Mouse (Mus musculus) ZHBTc4 (cell line): ENCODE measurements around the gene Rnf217.

Experiments
- DNase-seq: peaks from one replicate; pipeline ENCODE4 v3.0.0-alpha.2; 2011; ENCODE audit warnings: low read depth, low spot score

Gene Rnf217

DNA sequence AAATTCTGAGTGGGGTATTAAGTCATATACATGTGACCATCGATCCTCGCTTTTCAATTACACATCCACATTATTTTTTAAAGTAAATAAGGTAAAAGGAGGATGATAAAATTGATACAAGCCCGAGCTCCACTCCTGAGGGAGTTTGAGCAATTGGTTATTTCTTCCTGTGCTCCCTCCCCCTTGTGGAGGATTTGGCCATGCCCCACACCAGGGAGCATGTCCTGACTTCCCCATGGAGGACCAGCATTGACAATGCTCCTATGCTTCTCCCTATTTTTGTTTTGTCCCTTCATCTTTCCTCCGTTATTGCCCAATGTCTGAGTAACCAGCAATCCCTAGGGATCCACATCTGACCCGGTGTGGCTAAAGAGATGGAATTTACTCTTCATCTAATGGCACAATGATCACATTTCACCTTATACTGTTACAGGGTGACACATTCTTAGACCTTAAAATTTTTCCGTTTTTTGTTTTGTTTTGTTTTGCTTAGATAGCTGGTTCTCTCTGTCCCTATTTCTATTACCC is 53.5 kb downstream of the Rnf217 start:
- DNase-seq = no peak

DNA sequence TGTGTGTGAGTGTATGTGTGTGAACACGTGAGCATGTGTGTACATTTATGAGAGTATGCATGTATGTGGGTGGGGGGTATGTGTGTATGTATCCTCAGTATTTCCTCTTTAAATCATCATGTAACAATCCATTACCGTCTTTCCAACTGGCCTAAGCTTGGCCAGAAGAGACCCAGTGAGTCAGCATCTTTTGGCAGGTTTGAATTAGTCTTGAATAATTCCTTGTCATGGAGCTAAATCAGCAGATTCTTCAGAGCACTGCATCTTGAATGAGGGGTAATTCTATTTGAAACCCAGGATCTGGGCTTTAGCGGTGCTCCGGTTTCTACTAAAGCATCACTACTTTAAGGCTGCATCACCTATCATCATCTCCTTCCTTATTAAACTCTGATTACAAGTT is 55.7 kb downstream of the Rnf217 start:
- DNase-seq = no peak

DNA sequence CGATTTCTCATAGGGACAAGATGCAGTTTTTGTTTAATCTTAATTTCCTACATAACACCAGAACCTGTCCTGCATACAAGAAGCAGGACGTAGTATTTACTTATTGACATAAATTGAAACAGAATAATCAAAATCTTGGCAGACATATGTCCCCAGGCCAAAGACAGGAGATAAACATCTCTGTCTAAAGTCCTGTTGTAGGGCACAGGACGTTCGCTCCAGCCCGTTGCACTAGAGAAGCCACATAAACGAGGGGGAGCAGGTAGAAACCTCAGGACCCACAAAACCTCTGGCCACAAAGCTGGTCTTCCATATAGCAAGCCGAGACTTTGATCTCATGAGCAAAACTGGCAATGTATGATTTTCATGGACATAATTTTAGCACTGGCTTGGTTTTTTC is 57.1 kb downstream of the Rnf217 start:
- no peak for DNase-seq

DNA sequence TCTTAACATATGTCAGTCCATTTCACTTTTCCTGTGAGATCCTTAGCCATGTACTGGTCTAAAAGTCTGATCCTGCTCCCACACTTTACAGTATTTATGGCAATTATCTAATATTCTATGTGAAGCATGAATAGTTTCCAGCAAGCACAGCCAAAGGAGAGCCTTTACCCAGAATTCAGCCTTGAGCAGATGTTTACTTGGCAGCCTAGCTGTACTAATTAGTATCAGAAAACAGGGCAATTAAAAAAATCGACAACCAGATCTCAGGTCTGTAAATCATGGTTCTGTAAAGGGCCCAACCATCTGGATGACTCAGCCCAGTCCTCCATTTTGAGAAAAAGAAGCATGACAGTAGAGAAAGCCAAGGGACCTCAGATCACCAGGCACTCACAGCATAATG is 57.6 kb downstream of the Rnf217 start:
- no peak for DNase-seq

DNA sequence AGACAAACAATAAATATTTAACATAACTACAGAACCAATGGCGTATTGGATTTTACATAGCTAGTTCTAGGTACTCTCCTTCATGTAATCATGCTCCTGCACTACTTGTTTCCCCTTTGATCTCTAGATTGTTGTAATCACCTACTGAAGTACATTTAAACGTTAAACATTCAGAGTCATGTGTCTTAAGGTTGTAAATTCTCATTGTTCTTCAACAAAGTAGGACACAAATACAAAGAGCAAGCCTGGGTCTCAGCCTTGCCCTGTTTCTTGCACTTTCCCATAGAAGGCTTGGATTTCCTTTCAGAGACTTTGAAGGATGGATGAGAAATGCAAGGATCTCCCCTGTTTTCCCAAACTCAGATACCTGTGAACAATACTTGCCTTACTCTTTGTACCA is 61.8 kb downstream of the Rnf217 start:
- peak; percentile 23 for DNase-seq

DNA sequence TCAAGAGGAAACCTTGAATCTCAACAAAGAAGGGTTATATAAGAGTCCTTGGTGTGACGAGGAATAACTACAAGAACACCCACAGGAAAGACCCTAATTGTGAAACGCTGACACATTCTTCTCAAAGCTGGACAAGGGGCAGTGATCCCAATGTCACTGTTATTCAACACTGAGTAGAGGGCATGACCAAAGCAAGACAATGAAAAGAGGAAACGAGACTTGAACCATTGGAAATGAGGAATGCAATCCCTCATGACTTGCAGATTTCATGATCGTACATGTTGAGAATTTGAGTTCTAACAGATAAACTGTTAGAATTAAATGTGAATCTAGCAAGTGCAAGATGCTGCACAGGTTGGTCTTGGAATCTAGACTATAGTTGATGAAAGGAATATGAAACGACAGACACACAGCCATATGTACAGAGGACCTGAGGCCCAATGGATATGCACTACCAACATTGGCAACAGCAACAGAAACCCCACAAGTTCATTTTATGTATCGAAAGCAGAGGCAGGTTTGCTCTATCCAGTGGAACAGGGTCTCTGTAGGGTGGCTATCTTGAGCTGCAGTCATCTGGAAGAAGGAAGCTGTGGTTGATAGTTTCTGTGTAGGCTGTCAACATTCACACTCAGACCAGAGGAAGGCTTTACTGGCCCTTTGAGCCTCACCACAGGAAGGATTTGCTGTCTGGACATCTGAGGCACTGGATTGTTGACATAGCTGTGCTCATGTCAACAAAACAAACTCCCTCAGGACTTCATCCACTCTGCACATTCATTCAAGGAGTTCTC is 64.6 kb downstream of the Rnf217 start:
- DNase-seq = no peak

DNA sequence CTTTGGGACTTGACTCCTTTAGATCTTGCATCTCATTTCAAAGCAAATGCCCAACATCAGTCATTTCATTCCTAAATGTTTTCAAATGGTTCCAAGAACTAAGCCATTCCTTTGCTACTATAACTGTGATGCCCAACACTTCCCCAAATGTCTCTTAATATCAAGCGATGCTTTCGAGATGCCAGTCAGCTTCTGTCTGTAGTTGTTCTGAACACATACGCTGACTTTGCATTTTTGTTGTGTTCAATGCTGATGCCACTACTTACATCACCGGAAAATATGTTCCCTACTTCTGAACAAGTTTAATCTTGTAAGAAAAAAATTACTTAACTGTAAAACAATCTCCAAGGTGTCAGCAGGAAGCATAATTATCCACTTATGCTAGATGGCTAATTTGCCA is 68.5 kb downstream of the Rnf217 start:
- no peak for DNase-seq

DNA sequence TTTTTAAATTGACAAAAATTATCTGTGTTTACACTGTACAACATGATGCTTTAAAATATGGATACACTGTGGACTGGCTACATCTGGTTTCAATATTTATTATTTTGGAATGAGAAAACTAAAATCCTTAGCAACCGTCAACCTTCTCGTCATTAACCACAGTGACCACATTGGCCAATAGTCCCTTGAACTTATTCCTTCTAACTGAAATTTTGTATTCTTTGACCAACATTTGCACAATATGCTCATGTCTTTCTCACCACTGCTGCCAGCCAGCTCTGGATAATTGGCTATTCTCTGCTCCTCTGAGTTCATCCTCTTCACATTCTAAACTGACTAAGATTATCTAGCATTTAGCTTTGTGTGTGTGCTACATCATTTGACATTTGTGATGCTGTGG is 69.6 kb downstream of the Rnf217 start:
- no peak for DNase-seq

DNA sequence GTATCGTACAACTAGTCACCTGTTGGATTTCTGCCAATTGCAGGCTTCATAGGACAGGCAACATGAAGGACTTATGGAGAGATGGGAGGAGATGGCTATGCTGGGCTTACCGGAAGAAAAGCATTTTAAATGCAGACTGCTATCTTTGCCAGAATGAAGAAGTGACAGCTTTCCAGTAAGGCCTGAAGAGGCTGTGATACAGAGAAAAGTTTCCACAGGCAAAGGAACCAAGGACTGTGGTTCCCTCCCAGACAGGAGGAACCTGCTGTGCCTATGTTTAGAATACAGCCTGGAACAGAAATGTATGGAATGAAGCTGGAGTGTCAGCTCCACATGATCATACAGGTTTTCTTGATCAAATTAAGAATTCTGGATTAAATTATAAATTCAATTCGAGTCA is 70.3 kb downstream of the Rnf217 start:
- no peak for DNase-seq

DNA sequence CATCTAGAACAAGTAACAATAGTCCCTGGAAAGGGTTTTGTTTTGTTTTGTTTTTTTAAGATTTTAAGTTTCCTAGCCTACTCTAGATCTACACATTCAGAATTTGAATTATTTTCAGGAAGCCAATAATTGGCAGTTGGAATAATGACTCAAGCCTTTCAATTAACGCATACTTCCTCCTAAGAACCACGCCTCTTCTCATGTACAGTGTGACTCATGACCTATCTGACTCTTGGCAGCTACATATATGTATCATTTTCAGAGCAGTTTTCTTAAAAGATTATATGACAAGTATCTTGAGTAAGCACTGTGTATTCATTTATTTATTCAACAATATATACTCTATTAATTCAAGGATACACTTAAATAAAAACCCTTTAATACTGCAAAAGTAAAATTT is 70.7 kb downstream of the Rnf217 start:
- DNase-seq = no peak

DNA sequence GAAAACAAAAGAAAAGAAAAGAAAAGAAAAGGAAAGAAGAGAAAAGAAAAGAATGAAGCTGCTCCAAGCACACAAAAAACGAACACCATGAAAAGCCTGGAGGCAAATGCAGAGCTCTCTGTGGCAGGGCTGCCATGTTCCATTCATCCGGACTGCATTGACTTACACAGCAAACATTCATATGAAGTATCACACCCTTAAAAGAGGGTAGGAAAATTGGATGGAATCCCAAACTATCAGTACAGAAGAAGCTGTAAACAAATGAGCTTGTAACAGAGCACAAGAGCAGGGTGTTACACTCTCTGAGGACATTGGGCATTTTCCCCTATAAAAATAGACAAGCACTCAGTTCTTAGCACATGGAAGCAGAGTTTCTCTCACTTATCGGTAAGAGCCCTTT is 71.8 kb downstream of the Rnf217 start:
- DNase-seq = no peak

DNA sequence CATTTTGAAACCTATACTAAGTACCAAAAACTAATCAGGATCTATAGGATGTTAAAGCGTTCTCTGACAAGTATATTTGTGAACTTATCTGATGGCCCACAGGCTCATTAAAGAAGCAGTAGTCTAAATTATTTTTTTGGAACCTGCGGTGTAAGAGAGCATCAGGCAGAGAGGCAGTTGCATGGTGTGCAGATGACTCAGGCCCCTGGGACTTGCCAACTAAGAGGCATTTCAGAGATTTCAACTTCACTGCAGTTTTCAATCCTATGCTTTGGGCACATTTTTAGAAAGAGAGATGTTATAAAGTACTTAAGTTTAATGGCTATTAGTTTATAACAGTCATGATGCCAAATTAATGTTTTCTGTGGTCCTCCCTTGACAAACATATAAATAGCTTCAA is 73.9 kb downstream of the Rnf217 start:
- DNase-seq = no peak

DNA sequence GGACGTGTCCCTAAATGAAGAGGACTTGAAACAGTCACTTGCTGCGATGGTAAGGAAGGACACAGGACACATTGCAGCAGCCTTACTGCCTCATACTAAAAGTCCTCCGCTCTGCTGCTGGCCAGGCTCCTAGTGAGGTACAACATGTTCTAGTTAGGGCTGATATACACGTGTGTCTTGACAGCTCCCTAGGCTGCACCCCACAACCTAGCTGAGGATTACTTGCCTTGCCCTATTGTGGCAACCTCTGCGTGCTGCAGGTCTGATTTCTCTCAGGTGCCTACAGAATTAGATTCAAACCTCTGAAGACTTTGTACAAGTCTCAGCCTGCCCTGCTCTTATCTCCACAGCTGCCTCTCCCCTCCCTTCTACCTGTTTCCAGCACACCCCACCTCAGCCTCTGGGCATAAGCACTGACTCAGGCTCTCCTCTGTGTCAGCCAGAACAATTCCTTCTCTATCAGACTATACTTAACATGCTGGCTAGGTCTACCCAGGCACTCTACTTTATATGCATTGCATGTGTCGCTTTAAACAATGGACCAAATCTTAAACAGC is 75.6 kb downstream of the Rnf217 start:
- peak; percentile 43 for DNase-seq

DNA sequence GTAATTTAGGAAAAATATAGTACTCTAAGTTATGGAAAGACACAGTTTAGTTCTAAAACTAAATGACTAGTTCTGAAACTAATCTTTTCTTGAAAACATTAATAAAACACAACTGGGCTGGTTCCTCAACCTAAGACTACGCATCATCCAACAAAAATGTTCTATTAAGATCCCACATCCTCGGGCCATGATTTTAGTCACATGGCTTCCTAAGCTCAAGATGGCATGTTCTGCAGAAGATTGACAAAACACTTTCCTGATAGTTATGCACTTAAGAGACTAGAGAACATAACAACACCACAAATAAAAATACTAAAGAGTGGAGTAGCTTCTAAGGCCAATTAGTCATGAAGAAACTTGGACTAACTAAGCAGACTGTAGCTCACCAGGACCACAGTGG is 76.2 kb downstream of the Rnf217 start:
- no peak for DNase-seq

DNA sequence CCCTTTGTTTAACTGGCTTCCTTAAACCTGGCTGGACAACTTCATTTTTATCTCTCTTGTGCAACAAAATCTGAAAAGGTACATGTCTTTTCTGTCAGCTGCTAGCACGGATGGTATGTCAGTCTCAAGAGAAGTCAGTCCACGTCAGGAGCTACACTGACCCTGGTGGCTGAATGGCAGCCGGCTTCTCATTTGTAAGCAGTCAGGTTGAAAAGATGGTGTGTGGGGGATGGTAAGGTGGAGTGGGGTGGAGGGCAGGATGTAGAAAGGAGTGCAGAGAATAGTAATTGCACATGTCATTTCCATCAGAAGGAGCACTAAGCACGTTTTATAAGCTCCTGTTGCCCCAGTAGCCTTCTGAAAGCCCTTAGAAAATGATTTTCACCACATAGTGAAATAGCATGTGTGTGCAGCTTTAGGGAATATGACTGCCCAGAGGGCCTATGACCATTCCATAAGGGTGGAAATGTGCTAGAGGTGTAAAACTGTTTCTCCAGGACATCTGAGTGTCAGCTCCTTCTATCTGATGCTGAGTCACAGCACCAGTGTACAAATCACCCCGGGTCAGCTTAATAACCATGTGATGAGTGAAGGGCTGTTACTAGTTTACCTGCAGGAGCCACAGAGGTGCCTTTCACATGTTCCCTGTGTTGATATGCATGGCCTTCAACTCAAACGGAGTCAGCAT is 80.5 kb downstream of the Rnf217 start:
- peak; percentile 10 for DNase-seq

DNA sequence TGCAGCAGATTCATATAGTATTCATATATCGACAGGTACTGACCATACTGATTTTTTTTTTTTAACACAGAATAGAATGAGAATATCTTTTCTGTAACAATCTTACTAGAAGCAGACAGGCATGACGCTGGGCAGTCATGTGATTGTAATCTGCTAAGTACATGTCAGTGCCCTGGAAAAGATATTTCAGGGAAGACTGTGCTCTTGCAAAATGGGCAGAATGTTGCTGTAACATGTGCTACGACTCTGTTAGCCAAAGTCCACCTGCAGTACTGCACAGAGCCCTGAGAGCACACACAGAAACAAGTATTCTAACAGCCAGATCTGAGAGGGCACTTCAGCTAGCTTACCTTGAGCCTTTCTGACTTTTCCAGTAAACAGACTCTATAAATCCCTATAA is 83.3 kb downstream of the Rnf217 start:
- DNase-seq = no peak

DNA sequence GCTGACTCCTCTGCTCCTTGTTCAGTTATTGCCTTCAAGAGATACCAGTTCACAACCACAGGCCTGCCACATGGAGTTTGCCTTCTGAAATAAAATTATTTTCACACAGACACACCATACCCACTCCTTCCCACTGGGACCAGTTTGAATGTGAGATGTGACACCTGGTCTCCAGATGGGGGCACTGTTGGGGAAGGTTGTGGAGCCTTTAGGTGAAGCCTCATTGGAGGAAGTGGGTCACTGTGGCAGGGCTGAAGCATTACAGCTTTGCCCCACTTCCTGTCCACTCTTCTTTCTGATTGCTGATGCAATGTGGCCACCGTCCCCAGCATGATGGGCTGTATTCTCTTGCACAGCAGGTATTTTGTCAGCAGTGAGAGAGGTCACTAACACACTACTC is 89.6 kb downstream of the Rnf217 start:
- peak; percentile 24 for DNase-seq

DNA sequence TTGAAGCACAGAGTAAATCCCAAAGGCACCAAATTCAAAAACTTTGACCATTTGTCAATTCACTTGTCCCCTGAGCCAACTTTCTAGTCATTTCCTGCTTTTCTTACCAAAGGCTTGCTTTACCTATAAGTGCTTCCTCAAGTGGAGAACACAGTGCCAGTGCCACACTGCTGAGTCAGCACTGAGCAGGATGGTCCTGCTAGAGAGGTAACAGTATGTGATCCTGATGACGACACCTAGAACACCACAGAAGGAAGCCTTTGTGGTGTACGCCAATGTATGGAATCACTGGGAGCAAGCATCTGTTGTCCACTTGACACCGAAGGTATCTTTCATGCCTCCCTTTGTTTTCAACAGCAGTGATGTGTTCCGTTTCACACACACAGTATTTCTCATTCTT is 90.8 kb downstream of the Rnf217 start:
- DNase-seq = no peak

DNA sequence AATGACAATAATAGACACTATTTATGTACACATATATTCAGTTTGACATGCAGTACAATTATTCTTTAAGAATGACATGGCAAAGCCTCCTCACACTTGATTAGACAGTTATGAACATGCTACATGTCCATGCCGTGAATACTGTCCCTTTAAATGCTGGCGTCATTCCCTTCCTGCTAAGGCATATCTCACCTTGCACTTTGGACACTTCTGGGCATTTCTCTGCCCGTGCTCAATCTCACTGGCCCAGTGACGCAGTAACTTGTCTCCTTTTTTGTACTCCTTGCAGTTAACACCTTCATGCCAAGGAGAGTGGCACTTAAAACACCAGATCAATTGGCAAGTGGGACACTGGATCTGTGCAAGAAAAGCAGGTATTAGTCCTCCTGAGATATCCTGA is 91.8 kb downstream of the Rnf217 start:
- DNase-seq = no peak

DNA sequence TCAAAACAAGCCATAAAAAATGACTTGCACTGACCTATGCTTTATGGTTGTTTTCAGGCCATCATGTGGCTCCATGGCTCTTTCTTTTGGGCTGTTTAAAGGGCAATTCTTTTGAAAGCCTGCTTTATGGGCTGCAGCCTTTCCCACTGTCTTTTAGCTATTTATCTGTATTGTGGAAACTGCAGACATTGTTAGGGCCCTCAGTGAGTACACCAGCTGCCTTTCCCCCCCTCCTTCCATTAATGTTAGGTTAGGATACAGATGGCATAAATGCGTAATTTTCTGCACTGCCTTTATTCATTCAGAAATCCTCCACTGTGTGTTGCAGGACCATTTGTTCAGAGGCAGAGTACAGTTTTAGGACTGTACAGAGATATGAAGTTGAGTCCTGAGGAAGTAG is 93.1 kb downstream of the Rnf217 start:
- no peak for DNase-seq

DNA sequence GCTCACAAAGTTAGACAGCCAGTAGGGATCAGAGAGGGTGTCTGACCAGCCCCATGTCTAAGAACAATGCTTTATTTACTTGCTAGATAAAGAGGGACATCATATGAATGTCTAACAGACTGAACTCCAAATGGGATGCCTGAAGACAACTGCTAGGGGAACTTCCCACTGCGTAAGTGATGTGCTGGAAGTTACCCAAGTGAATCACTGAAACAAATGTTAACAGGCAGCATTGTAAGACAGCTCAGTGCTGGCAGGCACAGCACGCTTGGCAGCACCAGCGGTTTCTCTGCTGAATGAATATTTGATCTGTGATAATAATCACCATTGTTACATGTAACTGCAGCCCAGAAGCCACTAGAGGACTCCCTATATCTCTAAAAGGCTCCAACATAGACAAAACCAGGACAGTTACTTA is 104.8 kb downstream of the Rnf217 start:
- DNase-seq = no peak

DNA sequence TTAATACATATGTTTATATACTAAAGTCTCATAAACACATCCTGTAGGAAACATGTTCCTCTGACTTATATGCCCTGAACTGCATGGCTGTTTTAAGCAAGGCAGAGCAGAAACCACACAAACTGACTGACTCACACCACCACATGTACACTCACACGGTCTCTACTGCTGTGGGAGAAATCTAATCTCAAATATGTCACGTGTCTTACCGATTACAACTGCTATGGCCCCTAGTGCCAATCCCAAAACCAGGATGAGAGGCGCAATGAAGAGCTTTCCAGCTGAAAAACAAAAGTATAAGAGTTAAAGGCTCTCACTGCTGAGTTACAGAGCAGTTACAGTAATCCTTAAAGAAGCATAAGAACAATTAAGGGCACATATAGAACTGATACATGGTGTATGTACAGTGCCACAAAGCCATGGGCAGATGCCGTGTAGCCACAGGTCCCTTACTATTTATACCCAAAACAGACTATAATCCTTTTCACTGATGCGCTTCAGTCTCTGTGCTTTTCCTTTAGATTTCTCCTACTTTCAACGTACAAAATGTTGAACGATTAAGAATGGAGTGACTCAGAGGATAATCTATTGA is 105.3 kb downstream of the Rnf217 start:
- DNase-seq = no peak

DNA sequence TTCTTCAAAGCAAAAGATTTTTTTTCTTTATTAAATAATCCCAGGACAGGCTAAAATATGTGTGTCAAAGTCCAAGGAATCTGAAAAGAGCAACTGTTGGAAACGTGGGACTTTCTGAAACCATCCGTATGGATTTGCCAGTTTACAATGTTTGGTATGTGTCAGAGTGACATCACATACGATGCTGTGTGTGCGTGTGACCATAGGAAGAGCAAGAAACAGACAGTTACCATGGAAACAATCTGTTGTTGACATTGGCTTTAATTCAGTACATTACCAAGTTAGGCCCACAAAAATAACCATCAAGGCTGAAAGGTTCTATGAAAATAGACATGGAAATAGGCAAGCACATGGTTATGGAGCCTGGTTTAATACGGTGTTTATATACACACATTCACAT is 107.3 kb downstream of the Rnf217 start:
- DNase-seq = no peak
